Mouse (Mus musculus): ENCODE data around the gene Rpl29. TPM values are rescaled to one million over a fixed set of nuclear protein-coding genes. Genes with fewer than 3 reads are reported as not detected.
A peak's percentile ranks its signal among the peaks of the same experiment; 100 is the strongest.

The Rpl29 gene
- polyA plus RNA-seq, 1 experiment from 2014 or later, result 1,075 TPM

- H3K27me3 ChIP-seq (ENCODE audit: control insufficient read depth, insufficient read depth, low read length), result no peaks in the 10 kb centered on the region
- 21% methylated on average over 11 of the region's 11 CpGs for WGBS
- H3K4me2 ChIP-seq (ENCODE audit: low read depth, severe bottlenecking), result peak overlapping the region; percentile 55
- H3K9me3 ChIP-seq (ENCODE audit: control insufficient read depth, low read length), result no peaks in the 10 kb centered on the region
- H3K4me1 ChIP-seq (ENCODE audit: control insufficient read depth, insufficient read depth, low read length), result peaks cover 10% of the 10 kb centered on the region; the same call in 1 of the 2 replicates
- H3K4me3 ChIP-seq (ENCODE audit: low read depth, low read length), result peak overlapping the region; percentile 92
- ATAC-seq (ENCODE audit: insufficient number of reproducible peaks, low FRiP score, low TSS enrichment, low read depth) (peak; percentile 58), DNase-seq (ENCODE audit: low spot score) (no peak)
- peak overlapping the region; percentile 73 for H3K9ac ChIP-seq (ENCODE audit: low read length)
- H3K36me3 ChIP-seq (ENCODE audit: control insufficient read depth, insufficient read depth, low read length), result peaks cover 19% of the 10 kb centered on the region
- H3K27ac ChIP-seq (replicated peaks; ENCODE audit: low read depth, low read length), result peak overlapping the region; percentile 89
Observed at GRCm38 (mm10) chr9:106428719-106429220, 484 bp upstream of the Rpl29 start.

- WGBS, result 3% methylated on average over 4 of the region's 4 CpGs
- ATAC-seq (ENCODE audit: insufficient number of reproducible peaks, low FRiP score, low TSS enrichment, low read depth), result no peak
Observed at GRCm38 (mm10) chr9:106430015-106430264, 686 bp downstream of the Rpl29 start.

GRCm38 (mm10) chr9:106433389-106433788, 4.1 kb downstream of the Rpl29 start:
- no peak for DNase-seq (ENCODE audit: low spot score)
- H3K27ac ChIP-seq (replicated peaks; ENCODE audit: low read depth, low read length), result no peak overlapping the region

More at GRCm38 (mm10) chr9:106430015-106430264, 686 bp downstream of the Rpl29 start:
- Histone ChIP-seq H3K4me3 (ENCODE audit: low read depth, low read length) (peak overlapping the region; percentile 92), H3K27me3 (ENCODE audit: control insufficient read depth, insufficient read depth, low read length) (no peaks in the 10 kb centered on the region), H3K36me3 (ENCODE audit: control insufficient read depth, insufficient read depth, low read length) (peaks cover 20% of the 10 kb centered on the region), H3K9ac (ENCODE audit: low read length) (peak overlapping the region; percentile 98), H3K27ac (replicated peaks; ENCODE audit: low read depth, low read length) (peak overlapping the region; percentile 95), H3K4me2 (ENCODE audit: low read depth, severe bottlenecking) (peak overlapping the region; percentile 80), H3K4me1 (ENCODE audit: control insufficient read depth, insufficient read depth, low read length) (peaks cover 10% of the 10 kb centered on the region; the same call in 1 of the 2 replicates), H3K9me3 (ENCODE audit: control insufficient read depth, low read length) (no peaks in the 10 kb centered on the region)
- no peak for DNase-seq (ENCODE audit: low spot score)

GRCm38 (mm10) chr9:106436566-106436965, 7.3 kb downstream of the Rpl29 start:
- H3K36me3 ChIP-seq (ENCODE audit: control insufficient read depth, insufficient read depth, low read length), result peaks cover 18% of the 10 kb centered on the region; the same call in 1 of the 2 replicates
- no peak overlapping the region for H3K9ac ChIP-seq (ENCODE audit: low read length)
- ATAC-seq (ENCODE audit: insufficient number of reproducible peaks, low FRiP score, low TSS enrichment, low read depth), result no peak
- 80% methylated on average over 9 of the region's 9 CpGs for WGBS
- no peak overlapping the region for H3K27ac ChIP-seq (replicated peaks; ENCODE audit: low read depth, low read length)
- H3K27me3 ChIP-seq (ENCODE audit: control insufficient read depth, insufficient read depth, low read length), result no peaks in the 10 kb centered on the region
- no peak overlapping the region; the same call in 1 of the 2 replicates for H3K4me2 ChIP-seq (ENCODE audit: low read depth, severe bottlenecking)
- H3K9me3 ChIP-seq (ENCODE audit: control insufficient read depth, low read length), result no peaks in the 10 kb centered on the region
- no peak for DNase-seq (ENCODE audit: low spot score)
- peaks cover 9% of the 10 kb centered on the region for H3K4me1 ChIP-seq (ENCODE audit: control insufficient read depth, insufficient read depth, low read length)
- H3K4me3 ChIP-seq (ENCODE audit: low read depth, low read length), result no peak overlapping the region

More at GRCm38 (mm10) chr9:106433389-106433788, 4.1 kb downstream of the Rpl29 start:
- Histone ChIP-seq H3K9ac (ENCODE audit: low read length) (no peak overlapping the region), H3K4me2 (ENCODE audit: low read depth, severe bottlenecking) (no peak overlapping the region), H3K36me3 (ENCODE audit: control insufficient read depth, insufficient read depth, low read length) (peaks cover 25% of the 10 kb centered on the region), H3K4me3 (ENCODE audit: low read depth, low read length) (no peak overlapping the region), H3K4me1 (ENCODE audit: control insufficient read depth, insufficient read depth, low read length) (peaks cover 16% of the 10 kb centered on the region), H3K27me3 (ENCODE audit: control insufficient read depth, insufficient read depth, low read length) (no peaks in the 10 kb centered on the region), H3K9me3 (ENCODE audit: control insufficient read depth, low read length) (no peaks in the 10 kb centered on the region)
- no peak for ATAC-seq (ENCODE audit: insufficient number of reproducible peaks, low FRiP score, low TSS enrichment, low read depth)
- WGBS, result 82% methylated on average over 7 of the region's 7 CpGs

- no peaks in the 10 kb centered on the region for H3K27me3 ChIP-seq (ENCODE audit: control insufficient read depth, insufficient read depth, low read length)
- no peak overlapping the region for H3K4me2 ChIP-seq (ENCODE audit: low read depth, severe bottlenecking)
- H3K27ac ChIP-seq (replicated peaks; ENCODE audit: low read depth, low read length), result no peak overlapping the region
- peaks cover 11% of the 10 kb centered on the region for H3K4me1 ChIP-seq (ENCODE audit: control insufficient read depth, insufficient read depth, low read length)
- H3K36me3 ChIP-seq (ENCODE audit: control insufficient read depth, insufficient read depth, low read length), result 0 out of 2 replicates have a peak, but pooled peaks cover 2% of the 10 kb centered on the region
- no peak overlapping the region for H3K9ac ChIP-seq (ENCODE audit: low read length)
- no peaks in the 10 kb centered on the region for H3K9me3 ChIP-seq (ENCODE audit: control insufficient read depth, low read length)
- no peak overlapping the region for H3K4me3 ChIP-seq (ENCODE audit: low read depth, low read length)
- 80% methylated on average over 5 of the region's 5 CpGs for WGBS
- ATAC-seq (ENCODE audit: insufficient number of reproducible peaks, low FRiP score, low TSS enrichment, low read depth) (no peak), DNase-seq (ENCODE audit: low spot score) (no peak)
Observed at GRCm38 (mm10) chr9:106442680-106443079, 13.4 kb downstream of the Rpl29 start.

- H3K9ac ChIP-seq (ENCODE audit: low read length), result no peak overlapping the region
- H3K27me3 ChIP-seq (ENCODE audit: control insufficient read depth, insufficient read depth, low read length), result no peaks in the 10 kb centered on the region
- ATAC-seq (ENCODE audit: insufficient number of reproducible peaks, low FRiP score, low TSS enrichment, low read depth) (no peak), DNase-seq (ENCODE audit: low spot score) (no peak)
- H3K27ac ChIP-seq (replicated peaks; ENCODE audit: low read depth, low read length), result no peak overlapping the region
- H3K4me2 ChIP-seq (ENCODE audit: low read depth, severe bottlenecking), result no peak overlapping the region
- no peak overlapping the region for H3K4me3 ChIP-seq (ENCODE audit: low read depth, low read length)
- WGBS, result 78% methylated on average over 4 of the region's 4 CpGs
- peaks cover 18% of the 10 kb centered on the region for H3K4me1 ChIP-seq (ENCODE audit: control insufficient read depth, insufficient read depth, low read length)
- H3K36me3 ChIP-seq (ENCODE audit: control insufficient read depth, insufficient read depth, low read length), result 0 out of 2 replicates have a peak, but pooled peaks cover 2% of the 10 kb centered on the region
- H3K9me3 ChIP-seq (ENCODE audit: control insufficient read depth, low read length), result no peaks in the 10 kb centered on the region
Observed at GRCm38 (mm10) chr9:106444836-106445235, 15.6 kb downstream of the Rpl29 start.

- WGBS, result under 1% methylated on average over 24 of the region's 24 CpGs
- Histone ChIP-seq H3K9ac (ENCODE audit: low read length) (peak within 1 kb of the TSS; percentile 71), H3K4me3 (ENCODE audit: low read depth, low read length) (peak within 1 kb of the TSS; percentile 45), H3K27me3 (ENCODE audit: control insufficient read depth, insufficient read depth, low read length) (no peaks in the 10 kb centered on the region), H3K9me3 (ENCODE audit: control insufficient read depth, low read length) (no peaks in the 10 kb centered on the region), H3K27ac (replicated peaks; ENCODE audit: low read depth, low read length) (peak within 1 kb of the TSS; percentile 30; the same call in 1 of the 2 replicates), H3K4me1 (ENCODE audit: control insufficient read depth, insufficient read depth, low read length) (peaks cover 43% of the 10 kb centered on the region), H3K4me2 (ENCODE audit: low read depth, severe bottlenecking) (peak within 1 kb of the TSS; percentile 76), H3K36me3 (ENCODE audit: control insufficient read depth, insufficient read depth, low read length) (peaks cover under 1% of the 10 kb centered on the region; the same call in 1 of the 2 replicates)
- ATAC-seq (ENCODE audit: insufficient number of reproducible peaks, low FRiP score, low TSS enrichment, low read depth) (peak; percentile 80), DNase-seq (ENCODE audit: low spot score) (peak; percentile 92)
Observed at GRCm38 (mm10) chr9:106447348-106447747, 18.1 kb downstream of the Rpl29 start, which contains the start of the genes Abhd14b and Abhd14a. Abhd14b (plus strand) TSS chr9:106447459. Abhd14a (minus strand) TSS chr9:106447678.

GRCm38 (mm10) chr9:106447951-106448350, 18.7 kb downstream of the Rpl29 start:
- Histone ChIP-seq H3K4me3 (ENCODE audit: low read depth, low read length) (no peak overlapping the region), H3K36me3 (ENCODE audit: control insufficient read depth, insufficient read depth, low read length) (no peaks in the 10 kb centered on the region; the same call in 1 of the 2 replicates), H3K4me2 (ENCODE audit: low read depth, severe bottlenecking) (peak overlapping the region; percentile 76; the same call in 1 of the 2 replicates), H3K4me1 (ENCODE audit: control insufficient read depth, insufficient read depth, low read length) (peaks cover 49% of the 10 kb centered on the region), H3K27me3 (ENCODE audit: control insufficient read depth, insufficient read depth, low read length) (no peaks in the 10 kb centered on the region), H3K9me3 (ENCODE audit: control insufficient read depth, low read length) (no peaks in the 10 kb centered on the region), H3K9ac (ENCODE audit: low read length) (no peak overlapping the region), H3K27ac (replicated peaks; ENCODE audit: low read depth, low read length) (no peak overlapping the region)
- no peak for DNase-seq (ENCODE audit: low spot score)
- WGBS, result 40% methylated on average over 9 of the region's 9 CpGs
- no peak for ATAC-seq (ENCODE audit: insufficient number of reproducible peaks, low FRiP score, low TSS enrichment, low read depth)
